Mouse (Mus musculus) stomach, adult 2 months (tissue): Measurements from ENCODE around the gene Efna5. TPM values are rescaled to one million over a fixed set of nuclear protein-coding genes. Genes with fewer than 3 reads are reported as not detected.

ENCODE experiments used
- polyA plus RNA-seq: library from polyadenylated mRNA; depleted of rRNA; stranded (reverse); fragments of >200 nt; gene quantifications from 2 replicates; pipeline ENCODE4 v1.2.3, GENCODE M21; 2012; rRNA removed

The Efna5 gene
- 1.9 and 4.0 TPM in 2 replicates for polyA plus RNA-seq

GRCm38 (mm10) chr17:62881176-62881790 lies at the start of gene Efna5:
Efna5 (minus strand) TSS chr17:62881317.

